Mouse (Mus musculus) spleen, postnatal 36 days (tissue): ENCODE results near the gene Mrps22.

Experiments
- DNase-seq, 2 experiments: peaks; one replicate each; pipeline ENCODE4 v3.0.0; 2022; ENCODE audit warnings: low spot score in 2 of 2, mixed read lengths in 1 of 2

The Mrps22 gene

GRCm38 (mm10) chr9:98601156-98601836 lies at the start of gene Mrps22:
Mrps22 (minus strand) TSS chr9:98601660.
- peak; percentile 82 to 86 for DNase-seq

- no peak for DNase-seq
Observed at GRCm38 (mm10) chr9:98650547-98650946, 49.1 kb upstream of the Mrps22 start.

GRCm38 (mm10) chr9:98647418-98647817 lies 46.0 kb upstream of the Mrps22 start:
- no peak for DNase-seq

GRCm38 (mm10) chr9:98645750-98646149 lies 44.3 kb upstream of the Mrps22 start:
- peak; percentile 2 to 4 for DNase-seq

GRCm38 (mm10) chr9:98642126-98642525 lies 40.7 kb upstream of the Mrps22 start:
- DNase-seq = no peak

- DNase-seq = no peak
Observed at GRCm38 (mm10) chr9:98633287-98634162, 32.1 kb upstream of the Mrps22 start.

GRCm38 (mm10) chr9:98628480-98628879 lies 27.0 kb upstream of the Mrps22 start:
- DNase-seq = no peak

GRCm38 (mm10) chr9:98604896-98605295 lies 3.4 kb upstream of the Mrps22 start:
- no peak for DNase-seq

- no peak for DNase-seq
Observed at GRCm38 (mm10) chr9:98601837-98602359, 438 bp upstream of the Mrps22 start.

GRCm38 (mm10) chr9:98600094-98600493 lies 1.4 kb downstream of the Mrps22 start:
- DNase-seq = no peak

- DNase-seq = no peak
Observed at GRCm38 (mm10) chr9:98583852-98584251, 17.6 kb downstream of the Mrps22 start.

GRCm38 (mm10) chr9:98563137-98564126 lies 38.0 kb downstream of the Mrps22 start, which contains the start of gene Copb2:
Copb2 (plus strand) TSS chr9:98563721.
- peak; percentile 97 for DNase-seq

GRCm38 (mm10) chr9:98544042-98544441 lies 57.4 kb downstream of the Mrps22 start:
- no peak for DNase-seq
